Mouse (Mus musculus): ENCODE data around the gene Ripor2.

- TF ChIP-seq POLR2A (IDR thresholded peaks at IDR 0.05; ENCODE audit: borderline replicate concordance, insufficient read depth, low read length), result no peak
- TF ChIP-seq CTCF (IDR thresholded peaks at IDR 0.05; ENCODE audit: borderline replicate concordance, insufficient read depth, low read depth, low read length), result no peak
Measured at GRCm38 (mm10) chr13:24639215-24640165, 57.5 kb downstream of the Ripor2 start.

Measured in cerebellum, adult 2 months (tissue).